Mouse (Mus musculus) heart, adult 2 months (tissue): ENCODE data around the gene Gm49673.
"Not testable (repeated sequence)": the region's sequence is repeated elsewhere in the genome, so short reads cannot be mapped to it uniquely, and the experiment has no call there.

Experiments
- CTCF ChIP-seq: fragments of 200-600 bp; IDR thresholded peaks from 2 replicates; pipeline ENCODE4 v1.8.1; 2022; ENCODE audit warnings: antibody characterized with exemption, mild to moderate bottlenecking, moderate library complexity
- EP300 ChIP-seq: fragments of 200-500 bp; IDR thresholded peaks from 2 replicates; pipeline ENCODE4 v1.6.1; 2011; ENCODE audit warnings: low read depth, low read length, control low read depth; ENCODE audit not compliant: insufficient read depth
- POLR2A ChIP-seq: fragments of 200-500 bp; IDR thresholded peaks from 2 replicates; pipeline ENCODE4 v1.6.1; 2011; ENCODE audit warnings: mild to moderate bottlenecking, low read depth, low read length, control low read depth; ENCODE audit not compliant: insufficient read depth

DNA sequence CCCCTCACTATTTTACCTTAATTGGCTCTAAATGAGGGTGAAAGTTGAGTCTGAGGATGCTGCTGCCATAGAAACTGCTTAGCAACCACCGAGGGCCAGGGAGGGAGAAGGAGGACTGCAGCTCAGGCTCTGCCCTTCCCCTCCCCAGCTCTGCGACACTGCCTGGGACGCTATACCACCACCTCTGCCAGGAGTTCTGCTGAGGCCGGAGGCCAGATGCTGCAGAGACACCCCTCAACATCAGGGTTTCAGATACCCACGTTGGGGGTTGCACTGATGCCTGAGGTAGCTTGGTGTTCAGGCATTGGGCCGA is 46.3 kb downstream of the Gm49673 start:
- not testable (repeated sequence) for TF ChIP-seq CTCF, POLR2A, EP300
